Mouse (Mus musculus) heart, embryonic 11.5 days (tissue): ENCODE results near the gene Map3k4. TPM values are rescaled to one million over a fixed set of nuclear protein-coding genes. Genes with fewer than 3 reads are reported as not detected.

Source experiments
- ATAC-seq: fragments of 200-750 bp; cut with Nextera tagmentation; replicated peaks from 2 replicates; pipeline ENCODE4 v1.8.0; 2017; ENCODE audit warnings: moderate library complexity; ENCODE audit not compliant: insufficient number of reproducible peaks, low FRiP score, low TSS enrichment
- H3K27ac ChIP-seq: fragments of 300-500 bp; sonication (generic); 2 replicates; pipeline ENCODE4 v1.5.1; 2014; ENCODE audit warnings: mild to moderate bottlenecking, low read depth, low read length
- H3K27me3 ChIP-seq: fragments of 300-500 bp; sonication (generic); 2 replicates; pipeline ENCODE4 v1.6.1; 2014; ENCODE audit warnings: mild to moderate bottlenecking, low read length, mixed read lengths; ENCODE audit not compliant: control insufficient read depth, insufficient read depth
- H3K36me3 ChIP-seq: fragments of 300-500 bp; sonication (generic); 2 replicates; pipeline ENCODE4 v1.6.1; 2014; ENCODE audit warnings: mild to moderate bottlenecking, low read length, moderate library complexity, mixed read lengths; ENCODE audit not compliant: control insufficient read depth, insufficient read depth
- H3K4me1 ChIP-seq: fragments of 300-500 bp; sonication (generic); 2 replicates; pipeline ENCODE4 v1.6.1; 2014; ENCODE audit warnings: low read length; ENCODE audit not compliant: control insufficient read depth, insufficient read depth
- H3K4me2 ChIP-seq: fragments of 300-500 bp; sonication (generic); 2 replicates; pipeline ENCODE4 v1.6.1; 2014; ENCODE audit warnings: mild to moderate bottlenecking, moderate library complexity
- H3K4me3 ChIP-seq: fragments of 300-500 bp; sonication (generic); 2 replicates; pipeline ENCODE4 v1.5.1; 2014; ENCODE audit warnings: low read depth, low read length
- H3K9ac ChIP-seq: fragments of 300-500 bp; sonication (generic); 2 replicates; pipeline ENCODE4 v1.6.1; 2014; ENCODE audit warnings: mild to moderate bottlenecking, low read depth, low read length, moderate library complexity
- H3K9me3 ChIP-seq: fragments of 300-500 bp; sonication (generic); replicated peaks from 2 replicates; pipeline ENCODE4 v1.6.1; 2016; ENCODE audit warnings: low read length; ENCODE audit not compliant: control insufficient read depth
- WGBS: fragments of 180-500 bp; shearing (Covaris S2); extraction: QIAGEN DNeasy Blood & Tissue Kit; methylation state at CpG from one replicate; pipeline ENCODE4 v1.1.7; 2014; ENCODE audit not compliant: insufficient replicate concordance; 5-methylcytosine and 5-hydroxymethylcytosine counted together
- polyA plus RNA-seq: library from polyadenylated mRNA; unstranded; fragments of >200 nt; fragmentation: Nextera tagmentation; extraction: Ambion mirVana; gene quantifications from 2 replicates; pipeline ENCODE4 v1.2.1, GENCODE M21; 2014

Gene Map3k4
- polyA plus RNA-seq, 1 experiment from 2014 or later = 39.5 TPM

- Histone ChIP-seq H3K4me3 (no peak overlapping the region), H3K9me3 (no peaks in the 10 kb centered on the region), H3K4me2 (no peak overlapping the region; the same call in 1 of the 2 replicates), H3K27me3 (no peaks in the 10 kb centered on the region), H3K4me1 (peaks cover 33% of the 10 kb centered on the region), H3K36me3 (no peaks in the 10 kb centered on the region), H3K27ac (peak overlapping the region; percentile 94), H3K9ac (peak overlapping the region; percentile 62)
- no peak for ATAC-seq
- 15% methylated on average over 4 of the region's 4 CpGs for WGBS
Observed at GRCm38 (mm10) chr17:12205694-12206075, 112.9 kb downstream of the Map3k4 start.

- H3K27ac ChIP-seq = peak overlapping the region; percentile 94
- H3K9me3 ChIP-seq = no peaks in the 10 kb centered on the region
- peak overlapping the region; percentile 46; the same call in 1 of the 2 replicates for H3K9ac ChIP-seq
- peak; percentile 85 for ATAC-seq
- H3K4me1 ChIP-seq = peaks cover 33% of the 10 kb centered on the region
- H3K4me3 ChIP-seq = no peak overlapping the region
- H3K36me3 ChIP-seq = no peaks in the 10 kb centered on the region
- WGBS = 26% methylated on average over 10 of the region's 10 CpGs
- H3K4me2 ChIP-seq = no peak overlapping the region
- H3K27me3 ChIP-seq = no peaks in the 10 kb centered on the region
Observed at GRCm38 (mm10) chr17:12205015-12205693, 113.4 kb downstream of the Map3k4 start.

GRCm38 (mm10) chr17:12204689-12205014 lies 113.9 kb downstream of the Map3k4 start:
- 76% methylated on average over 3 of the region's 3 CpGs for WGBS
- peak overlapping the region; percentile 46; the same call in 1 of the 2 replicates for H3K9ac ChIP-seq
- H3K27me3 ChIP-seq = no peaks in the 10 kb centered on the region
- no peaks in the 10 kb centered on the region for H3K36me3 ChIP-seq
- no peak overlapping the region for H3K4me3 ChIP-seq
- peaks cover 33% of the 10 kb centered on the region for H3K4me1 ChIP-seq
- H3K4me2 ChIP-seq = no peak overlapping the region
- peak overlapping the region; percentile 94 for H3K27ac ChIP-seq
- no peaks in the 10 kb centered on the region for H3K9me3 ChIP-seq
- ATAC-seq = no peak

GRCm38 (mm10) chr17:12204246-12204645 lies 114.3 kb downstream of the Map3k4 start:
- H3K9ac ChIP-seq = peak overlapping the region; percentile 46; the same call in 1 of the 2 replicates
- H3K9me3 ChIP-seq = no peaks in the 10 kb centered on the region
- no peak overlapping the region for H3K4me2 ChIP-seq
- no peaks in the 10 kb centered on the region for H3K27me3 ChIP-seq
- no peak for ATAC-seq
- H3K36me3 ChIP-seq = no peaks in the 10 kb centered on the region
- H3K4me1 ChIP-seq = peaks cover 33% of the 10 kb centered on the region
- WGBS = 57% methylated on average over 3 of the region's 3 CpGs
- no peak overlapping the region for H3K4me3 ChIP-seq
- peak overlapping the region; percentile 94 for H3K27ac ChIP-seq

- peak overlapping the region; percentile 94 for H3K27ac ChIP-seq
- H3K4me3 ChIP-seq = no peak overlapping the region
- peaks cover 33% of the 10 kb centered on the region for H3K4me1 ChIP-seq
- no peak overlapping the region for H3K4me2 ChIP-seq
- H3K36me3 ChIP-seq = no peaks in the 10 kb centered on the region
- WGBS = 66% methylated on average over 15 of the region's 15 CpGs
- ATAC-seq = no peak
- no peaks in the 10 kb centered on the region for H3K9me3 ChIP-seq
- no peaks in the 10 kb centered on the region for H3K27me3 ChIP-seq
- no peak overlapping the region for H3K9ac ChIP-seq
Observed at GRCm38 (mm10) chr17:12203414-12203897, 115.1 kb downstream of the Map3k4 start.

GRCm38 (mm10) chr17:12201086-12201485 lies 117.5 kb downstream of the Map3k4 start:
- 70% methylated on average over 1 of the region's 1 CpGs for WGBS
- H3K4me2 ChIP-seq = no peak overlapping the region
- ATAC-seq = no peak
- H3K4me1 ChIP-seq = peaks cover 28% of the 10 kb centered on the region
- no peaks in the 10 kb centered on the region for H3K27me3 ChIP-seq
- H3K4me3 ChIP-seq = no peak overlapping the region
- H3K9me3 ChIP-seq = no peaks in the 10 kb centered on the region
- H3K9ac ChIP-seq = no peak overlapping the region
- H3K36me3 ChIP-seq = no peaks in the 10 kb centered on the region
- no peak overlapping the region for H3K27ac ChIP-seq

- H3K4me1 ChIP-seq = peaks cover 28% of the 10 kb centered on the region
- no peak overlapping the region for H3K9ac ChIP-seq
- no peak overlapping the region for H3K4me2 ChIP-seq
- no peak overlapping the region for H3K4me3 ChIP-seq
- WGBS = 88% methylated on average over 4 of the region's 4 CpGs
- no peaks in the 10 kb centered on the region for H3K27me3 ChIP-seq
- H3K36me3 ChIP-seq = no peaks in the 10 kb centered on the region
- no peak overlapping the region for H3K27ac ChIP-seq
- H3K9me3 ChIP-seq = no peaks in the 10 kb centered on the region
- ATAC-seq = no peak
Observed at GRCm38 (mm10) chr17:12199933-12200332, 118.7 kb downstream of the Map3k4 start.

- H3K4me3 ChIP-seq = no peak overlapping the region
- H3K4me2 ChIP-seq = peak overlapping the region; percentile 49
- H3K9ac ChIP-seq = peak overlapping the region; percentile 70
- H3K27me3 ChIP-seq = no peaks in the 10 kb centered on the region
- WGBS = 34% methylated on average over 10 of the region's 10 CpGs
- peaks cover 18% of the 10 kb centered on the region for H3K4me1 ChIP-seq
- ATAC-seq = peak; percentile 65; the same call in 1 of the 2 replicates
- no peaks in the 10 kb centered on the region for H3K9me3 ChIP-seq
- 0 out of 2 replicates have a peak, but pooled peaks cover 2% of the 10 kb centered on the region for H3K36me3 ChIP-seq
- H3K27ac ChIP-seq = peak overlapping the region; percentile 74
Observed at GRCm38 (mm10) chr17:12195604-12196003, 123.0 kb downstream of the Map3k4 start.

- no peak for ATAC-seq
- Histone ChIP-seq H3K36me3 (0 out of 2 replicates have a peak, but pooled peaks cover 2% of the 10 kb centered on the region), H3K4me3 (no peak overlapping the region), H3K27me3 (no peaks in the 10 kb centered on the region), H3K4me2 (peak overlapping the region; percentile 49), H3K4me1 (peaks cover 18% of the 10 kb centered on the region), H3K9me3 (no peaks in the 10 kb centered on the region), H3K27ac (peak overlapping the region; percentile 74), H3K9ac (peak overlapping the region; percentile 70)
- WGBS = 21% methylated on average over 5 of the region's 5 CpGs
Observed at GRCm38 (mm10) chr17:12195137-12195536, 123.5 kb downstream of the Map3k4 start.
